Mouse (Mus musculus): Measurements from ENCODE around the gene Prop1. TPM values are rescaled to one million over a fixed set of nuclear protein-coding genes. Genes with fewer than 3 reads are reported as not detected.

The Prop1 gene
- not detected in 2 replicates for polyA plus RNA-seq (2012; rRNA removed)

GRCm38 (mm10) chr11:50953665-50954064 lies at the start of gene Prop1:
TSS of gene Prop1 (minus strand) at chr11:50953765.
- TF ChIP-seq CTCF (IDR thresholded peaks at IDR 0.05; ENCODE audit: borderline replicate concordance, insufficient read depth, low read depth, low read length) = no peak
- TF ChIP-seq POLR2A (IDR thresholded peaks at IDR 0.05; ENCODE audit: borderline replicate concordance, insufficient read depth, low read length) = no peak

GRCm38 (mm10) chr11:51003296-51003695 lies 49.7 kb upstream of the Prop1 start, which contains the start of gene Olfr51:
TSS of gene Olfr51 (plus strand) at chr11:51003596.
- DNase-seq = no peak
- Histone ChIP-seq H3K4me3 (replicated peaks; ENCODE audit: insufficient read depth, low read depth, low read length) (no peak within 1 kb of the TSS), H3K27me3 (ENCODE audit: control insufficient read depth, insufficient read depth, low read length) (no peaks in the 10 kb centered on the region; the same call in 1 of the 2 replicates), H3K27ac (ENCODE audit: insufficient read depth, low read length) (no peak within 1 kb of the TSS), H3K4me1 (ENCODE audit: control insufficient read depth, insufficient read depth, low read length) (no peaks in the 10 kb centered on the region)
- WGBS = 78% methylated on average over 5 of the region's 5 CpGs
- TF ChIP-seq CTCF (IDR thresholded peaks at IDR 0.05; ENCODE audit: borderline replicate concordance, insufficient read depth, low read depth, low read length) (no peak), POLR2A (IDR thresholded peaks at IDR 0.05; ENCODE audit: borderline replicate concordance, insufficient read depth, low read length) (no peak)

More at GRCm38 (mm10) chr11:50953665-50954064, at the start of gene Prop1:
- no peak for DNase-seq
- Histone ChIP-seq H3K27me3 (ENCODE audit: control insufficient read depth, insufficient read depth, low read length) (no peaks in the 10 kb centered on the region), H3K27ac (ENCODE audit: insufficient read depth, low read length) (no peak within 1 kb of the TSS), H3K4me1 (ENCODE audit: control insufficient read depth, insufficient read depth, low read length) (no peaks in the 10 kb centered on the region), H3K4me3 (replicated peaks; ENCODE audit: insufficient read depth, low read depth, low read length) (no peak within 1 kb of the TSS)
- WGBS = 66% methylated on average over 6 of the region's 6 CpGs

GRCm38 (mm10) chr11:50981667-50982066 lies 28.1 kb upstream of the Prop1 start, which contains the start of gene Olfr1377:
TSS of gene Olfr1377 (plus strand) at chr11:50981967.
- no peaks in the 10 kb centered on the region for H3K27me3 ChIP-seq (ENCODE audit: control insufficient read depth, insufficient read depth, low read length)
- H3K4me3 ChIP-seq (replicated peaks; ENCODE audit: insufficient read depth, low read depth, low read length) = no peak within 1 kb of the TSS
- WGBS = 52% methylated on average over 5 of the region's 5 CpGs
- no peak for DNase-seq
- no peaks in the 10 kb centered on the region for H3K4me1 ChIP-seq (ENCODE audit: control insufficient read depth, insufficient read depth, low read length)
- no peak for TF ChIP-seq POLR2A (IDR thresholded peaks at IDR 0.05; ENCODE audit: borderline replicate concordance, insufficient read depth, low read length)
- TF ChIP-seq CTCF (IDR thresholded peaks at IDR 0.05; ENCODE audit: borderline replicate concordance, insufficient read depth, low read depth, low read length) = no peak
- no peak within 1 kb of the TSS for H3K27ac ChIP-seq (ENCODE audit: insufficient read depth, low read length)

- no peaks in the 10 kb centered on the region for H3K27me3 ChIP-seq (ENCODE audit: control insufficient read depth, insufficient read depth, low read length)
- WGBS = 58% methylated on average over 4 of the region's 4 CpGs
- DNase-seq = no peak
- no peaks in the 10 kb centered on the region for H3K4me1 ChIP-seq (ENCODE audit: control insufficient read depth, insufficient read depth, low read length)
- TF ChIP-seq CTCF (IDR thresholded peaks at IDR 0.05; ENCODE audit: borderline replicate concordance, insufficient read depth, low read depth, low read length) (no peak), POLR2A (IDR thresholded peaks at IDR 0.05; ENCODE audit: borderline replicate concordance, insufficient read depth, low read length) (no peak)
- H3K4me3 ChIP-seq (replicated peaks; ENCODE audit: insufficient read depth, low read depth, low read length) = no peak overlapping the region
- no peak overlapping the region for H3K27ac ChIP-seq (ENCODE audit: insufficient read depth, low read length)
Measured at GRCm38 (mm10) chr11:50977216-50977615, 23.7 kb upstream of the Prop1 start.

- Histone ChIP-seq H3K27me3 (ENCODE audit: control insufficient read depth, insufficient read depth, low read length) (no peaks in the 10 kb centered on the region), H3K4me1 (ENCODE audit: control insufficient read depth, insufficient read depth, low read length) (no peaks in the 10 kb centered on the region), H3K27ac (ENCODE audit: insufficient read depth, low read length) (no peak within 1 kb of the TSS), H3K4me3 (replicated peaks; ENCODE audit: insufficient read depth, low read depth, low read length) (no peak within 1 kb of the TSS)
- 84% methylated on average over 11 of the region's 11 CpGs for WGBS
- no peak for DNase-seq
- TF ChIP-seq CTCF (IDR thresholded peaks at IDR 0.05; ENCODE audit: borderline replicate concordance, insufficient read depth, low read depth, low read length) = no peak
- TF ChIP-seq POLR2A (IDR thresholded peaks at IDR 0.05; ENCODE audit: borderline replicate concordance, insufficient read depth, low read length) = no peak
Measured at GRCm38 (mm10) chr11:50966230-50966629, 12.7 kb upstream of the Prop1 start, which contains the start of gene Olfr1378. TSS of gene Olfr1378 (plus strand) at chr11:50966530.

GRCm38 (mm10) chr11:50964886-50965285 lies 11.3 kb upstream of the Prop1 start:
- Histone ChIP-seq H3K4me1 (ENCODE audit: control insufficient read depth, insufficient read depth, low read length) (no peaks in the 10 kb centered on the region), H3K27me3 (ENCODE audit: control insufficient read depth, insufficient read depth, low read length) (no peaks in the 10 kb centered on the region), H3K4me3 (replicated peaks; ENCODE audit: insufficient read depth, low read depth, low read length) (no peak overlapping the region), H3K27ac (ENCODE audit: insufficient read depth, low read length) (no peak overlapping the region)
- no peak for DNase-seq
- TF ChIP-seq POLR2A (IDR thresholded peaks at IDR 0.05; ENCODE audit: borderline replicate concordance, insufficient read depth, low read length) (no peak), CTCF (IDR thresholded peaks at IDR 0.05; ENCODE audit: borderline replicate concordance, insufficient read depth, low read depth, low read length) (no peak)
- WGBS = 71% methylated on average over 2 of the region's 2 CpGs

- H3K27ac ChIP-seq (ENCODE audit: insufficient read depth, low read length) = no peak overlapping the region
- no peak for DNase-seq
- 64% methylated on average over 14 of the region's 14 CpGs for WGBS
- no peak for TF ChIP-seq POLR2A (IDR thresholded peaks at IDR 0.05; ENCODE audit: borderline replicate concordance, insufficient read depth, low read length)
- no peak for TF ChIP-seq CTCF (IDR thresholded peaks at IDR 0.05; ENCODE audit: borderline replicate concordance, insufficient read depth, low read depth, low read length)
- H3K4me1 ChIP-seq (ENCODE audit: control insufficient read depth, insufficient read depth, low read length) = no peaks in the 10 kb centered on the region
- no peaks in the 10 kb centered on the region for H3K27me3 ChIP-seq (ENCODE audit: control insufficient read depth, insufficient read depth, low read length)
- H3K4me3 ChIP-seq (replicated peaks; ENCODE audit: insufficient read depth, low read depth, low read length) = no peak overlapping the region
Measured at GRCm38 (mm10) chr11:50952290-50952689, 1.3 kb downstream of the Prop1 start.

- no peak within 1 kb of the TSS for H3K27ac ChIP-seq (ENCODE audit: insufficient read depth, low read length)
- H3K4me3 ChIP-seq (replicated peaks; ENCODE audit: insufficient read depth, low read depth, low read length) = no peak within 1 kb of the TSS
- DNase-seq = no peak
- H3K27me3 ChIP-seq (ENCODE audit: control insufficient read depth, insufficient read depth, low read length) = no peaks in the 10 kb centered on the region
- TF ChIP-seq POLR2A (IDR thresholded peaks at IDR 0.05; ENCODE audit: borderline replicate concordance, insufficient read depth, low read length) (no peak), CTCF (IDR thresholded peaks at IDR 0.05; ENCODE audit: borderline replicate concordance, insufficient read depth, low read depth, low read length) (no peak)
- peaks cover 4% of the 10 kb centered on the region; the same call in 1 of the 2 replicates for H3K4me1 ChIP-seq (ENCODE audit: control insufficient read depth, insufficient read depth, low read length)
- 83% methylated on average over 14 of the region's 14 CpGs for WGBS
Measured at GRCm38 (mm10) chr11:50943506-50943905, 10.1 kb downstream of the Prop1 start, which contains the start of gene 4933414I15Rik. TSS of gene 4933414I15Rik (minus strand) at chr11:50943765.
